Mouse (Mus musculus) G1E-ER4 (cell line): ENCODE data around the gene Nr5a2. TPM values are rescaled to one million over a fixed set of nuclear protein-coding genes. Genes with fewer than 3 reads are reported as not detected.

Experiments
- GATA1 ChIP-seq: IDR thresholded peaks from one replicate; pipeline ENCODE4 v1.8.0; 2012; ENCODE audit warnings: low read length, inconsistent platforms
- polyA plus RNA-seq: library from polyadenylated mRNA; stranded (reverse); fragments of >175 nt; gene quantifications from 2 replicates; pipeline ENCODE4 v1.2.3, GENCODE M21; 2012

Gene Nr5a2
- polyA plus RNA-seq: 0.05 TPM in 1 of 2 replicates, not detected in the other

DNA sequence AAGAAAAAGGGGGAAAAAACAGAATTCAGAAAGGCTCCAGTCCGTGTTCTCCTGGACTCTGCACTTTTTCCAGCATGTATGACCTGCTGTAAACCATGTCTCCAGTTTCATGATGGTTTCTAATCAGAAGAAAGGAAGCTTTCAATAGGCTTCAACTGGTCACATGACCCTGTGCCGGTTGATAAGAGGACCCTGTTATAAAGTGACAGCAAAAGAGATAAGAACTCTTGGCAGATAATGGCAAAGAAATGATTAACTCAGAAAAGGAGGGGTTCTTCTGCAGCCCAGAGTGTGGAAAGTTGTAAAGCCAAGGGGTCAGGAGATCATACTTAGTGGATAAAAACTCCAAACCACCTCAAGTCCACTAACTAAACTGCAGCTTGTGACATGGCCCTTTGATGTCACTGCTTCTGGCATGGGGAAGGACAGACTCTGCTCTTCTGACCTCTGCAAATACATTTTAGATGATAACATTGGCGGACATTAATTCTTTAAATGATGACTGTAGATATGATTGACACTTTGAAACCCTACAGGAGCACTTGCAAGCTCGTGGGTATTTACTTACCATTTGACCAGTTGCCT, at the start of gene Nr5a2:
Gene Nr5a2 (minus strand): TSS at position 21 of the 585 bp plus-strand sequence.
- no peak for TF ChIP-seq GATA1

DNA sequence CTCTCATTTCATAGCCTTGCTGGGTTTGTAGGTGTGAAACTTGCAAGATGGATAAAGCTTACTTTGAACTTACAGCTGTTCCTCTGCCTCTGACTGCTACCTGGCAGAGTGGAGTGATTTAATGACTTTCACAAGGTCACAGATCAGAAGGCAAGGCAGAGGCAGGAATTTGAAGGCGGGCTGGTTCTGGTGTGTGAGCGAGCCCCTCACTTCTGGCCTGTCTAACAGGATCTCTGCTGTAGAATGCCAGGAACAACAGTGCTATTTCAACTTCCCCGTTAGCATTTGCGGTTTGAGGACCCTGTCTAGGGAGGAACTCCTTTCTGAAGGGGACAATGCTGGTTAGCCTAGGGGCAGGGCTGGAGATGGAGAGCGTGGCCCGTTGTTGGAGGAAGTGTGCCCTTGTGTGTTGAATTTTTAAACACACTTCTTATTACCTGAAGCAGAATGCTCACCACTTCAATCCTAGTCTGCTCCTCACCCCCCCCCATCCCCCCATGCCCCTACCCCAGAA, 48.5 kb upstream of the Nr5a2 start:
- no peak for TF ChIP-seq GATA1

GRCm38 (mm10) chr1:137003816-137004215, 43.6 kb upstream of the Nr5a2 start:
- no peak for TF ChIP-seq GATA1

DNA sequence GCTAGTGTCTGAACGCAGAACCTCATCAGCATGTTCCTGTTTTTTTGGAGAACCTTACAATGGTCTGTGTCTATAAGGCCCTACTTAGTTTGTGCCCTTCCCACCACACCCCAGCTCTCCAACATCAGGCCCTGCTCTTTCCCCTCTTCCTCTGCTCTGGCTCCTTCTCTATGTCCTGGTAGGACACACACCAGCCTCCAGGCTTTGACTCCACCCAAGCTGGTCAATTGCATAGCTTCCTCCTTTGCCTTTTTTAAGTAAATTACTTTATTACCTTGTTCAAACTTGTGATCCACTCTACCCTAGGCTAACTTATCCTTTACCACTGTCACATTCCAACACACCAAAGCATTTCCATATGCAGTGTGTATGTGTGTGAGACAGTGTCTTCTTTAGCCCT, 42.9 kb upstream of the Nr5a2 start:
- TF ChIP-seq GATA1: no peak

- no peak for TF ChIP-seq GATA1
Measured at GRCm38 (mm10) chr1:136991762-136992352, 31.6 kb upstream of the Nr5a2 start.

DNA sequence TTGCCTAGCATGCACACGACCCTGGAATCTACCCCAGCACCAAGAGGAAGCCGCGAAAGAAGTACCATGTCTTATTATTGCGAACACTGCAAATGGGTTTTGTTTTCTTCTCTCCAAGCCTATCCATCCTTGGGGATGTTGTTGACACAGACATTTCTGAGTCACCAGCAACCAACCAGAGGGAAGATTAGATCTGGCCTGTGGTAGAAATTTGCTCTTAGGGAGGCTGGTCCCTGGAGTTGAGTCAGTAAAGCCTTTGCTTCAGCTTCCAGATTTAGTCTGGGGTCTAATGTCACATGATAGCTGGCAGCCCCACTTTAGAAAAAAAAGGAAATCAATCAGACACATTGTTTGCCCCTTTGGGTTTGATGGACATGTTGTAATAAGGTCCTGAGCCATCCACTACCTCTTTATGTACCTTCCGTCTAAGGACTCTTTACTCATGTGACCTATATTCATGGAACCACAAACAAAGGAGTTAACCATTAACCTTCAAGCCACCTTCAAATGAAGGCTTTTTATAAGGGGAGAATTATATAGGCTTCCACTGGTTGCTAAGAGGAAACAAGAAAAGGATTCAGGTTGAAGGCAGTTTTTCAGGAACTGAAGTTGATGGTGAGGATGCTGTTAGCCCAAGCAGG, 20.1 kb upstream of the Nr5a2 start:
- no peak for TF ChIP-seq GATA1

GRCm38 (mm10) chr1:136977867-136978266, 17.6 kb upstream of the Nr5a2 start:
- TF ChIP-seq GATA1: no peak

DNA sequence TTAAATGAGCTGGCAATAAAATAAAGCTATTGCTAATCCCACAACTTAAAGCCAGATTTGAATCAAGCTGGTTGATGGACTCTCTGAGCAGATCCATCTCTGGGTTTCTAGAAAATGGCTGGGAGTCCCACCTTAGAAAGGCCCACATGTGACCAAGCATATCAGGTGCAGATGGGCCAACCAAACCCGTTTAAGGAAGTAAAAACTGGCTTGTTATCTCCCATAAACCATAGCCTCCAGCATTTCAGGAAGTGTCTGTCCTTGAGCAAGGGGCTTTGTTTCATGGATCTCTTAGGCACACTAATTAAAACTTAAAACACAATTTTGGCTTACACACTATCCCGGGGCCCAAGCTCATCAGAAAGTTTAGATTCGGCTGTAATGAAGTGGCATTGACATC, 13.8 kb upstream of the Nr5a2 start:
- TF ChIP-seq GATA1: no peak

GRCm38 (mm10) chr1:136973016-136973415, 12.8 kb upstream of the Nr5a2 start:
- TF ChIP-seq GATA1: no peak

GRCm38 (mm10) chr1:136970995-136971394, 10.7 kb upstream of the Nr5a2 start:
- no peak for TF ChIP-seq GATA1

- no peak for TF ChIP-seq GATA1
Measured at GRCm38 (mm10) chr1:136966728-136967386, 6.6 kb upstream of the Nr5a2 start.

DNA sequence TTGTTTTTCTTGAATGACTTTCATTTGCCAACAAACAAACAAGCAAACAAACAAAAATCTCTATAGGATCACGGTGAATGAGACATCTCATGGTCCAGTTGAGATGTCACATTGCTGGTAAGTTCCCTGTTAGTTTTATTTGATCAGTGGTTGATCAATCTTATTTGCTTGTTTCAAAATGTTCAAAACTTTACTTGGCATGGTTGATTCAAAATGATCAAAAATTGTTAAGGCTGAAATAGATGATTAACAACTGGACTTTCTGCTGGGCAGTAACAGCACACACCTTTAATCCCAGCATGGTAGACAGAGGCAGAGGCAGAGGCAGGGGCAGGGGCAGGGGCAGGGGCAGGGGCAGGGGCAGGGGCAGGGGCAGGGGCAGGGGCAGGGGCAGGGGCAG, 757 bp downstream of the Nr5a2 start:
- TF ChIP-seq GATA1: no peak

- no peak for TF ChIP-seq GATA1
Measured at GRCm38 (mm10) chr1:136958666-136959065, 1.6 kb downstream of the Nr5a2 start.

GRCm38 (mm10) chr1:136958185-136958584, 2.1 kb downstream of the Nr5a2 start:
- no peak for TF ChIP-seq GATA1

DNA sequence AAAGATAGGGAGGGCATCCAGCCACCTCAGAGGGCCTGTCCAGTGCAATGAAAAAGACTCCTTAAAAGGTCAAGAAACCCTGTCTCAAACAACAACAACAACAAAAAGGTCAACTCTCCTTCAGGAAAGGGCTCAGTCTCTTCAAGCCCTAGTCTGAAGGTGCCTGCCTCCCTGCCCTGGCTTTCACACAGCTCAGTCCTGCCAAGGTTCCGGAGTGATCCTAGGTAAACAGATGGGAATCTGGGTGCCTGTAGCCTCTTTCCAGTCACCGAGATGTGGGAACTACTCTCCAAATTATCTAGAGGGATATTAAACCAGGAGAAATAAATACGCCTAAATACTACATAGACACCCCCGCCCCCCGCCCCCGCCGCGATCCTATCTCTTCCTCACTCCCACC, 2.6 kb downstream of the Nr5a2 start:
- TF ChIP-seq GATA1: no peak

GRCm38 (mm10) chr1:136954108-136954494, 6.1 kb downstream of the Nr5a2 start:
- no peak for TF ChIP-seq GATA1
